20 mouse cellular contexts compared by ENCODE assay signal in the genomic region with DNA sequence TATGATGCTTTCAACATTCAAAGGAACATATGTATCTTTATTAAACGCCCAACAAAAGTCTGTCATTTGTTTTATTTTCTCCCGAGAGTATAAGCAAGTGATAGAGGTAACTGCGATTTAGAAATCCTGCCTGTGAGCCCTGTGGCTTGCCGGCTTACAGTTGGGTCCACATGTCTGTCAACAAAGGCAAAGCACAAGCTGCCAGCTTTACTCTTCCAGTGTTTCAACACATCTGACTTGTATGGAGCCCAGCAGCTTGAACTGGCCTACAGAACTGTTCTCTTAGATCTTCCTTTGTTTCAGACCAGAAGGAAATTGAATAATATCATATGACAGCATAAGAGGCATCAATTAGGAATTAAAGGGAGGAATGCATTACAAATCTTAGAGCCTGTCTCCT.
"Had no signal": no experiment of that assay in that cellular context is flagged by ENCODE, and none has a peak within 500 bp of the region (broad histone marks: within the 10 kb centered on the region; RNA-seq: fewer than 3 reads in every experiment).

No protein-coding gene starts in this region.

- H3K4me2 ChIP-seq: limb, embryonic 12.5 days; liver, embryonic 13.5 days; midbrain, embryonic 12.5 days; midbrain, embryonic 15.5 days; neural tube, embryonic 12.5 days; neural tube, embryonic 15.5 days had no signal

- H3K27ac ChIP-seq: kidney, postnatal 0 days; layer of hippocampus, adult 2 months; left cerebral cortex, adult 2 months; limb, embryonic 12.5 days; liver, embryonic 13.5 days; macrophage; midbrain, embryonic 12.5 days; midbrain, embryonic 15.5 days; neural tube, embryonic 12.5 days; neural tube, embryonic 15.5 days had no signal

- H3K36me3 ChIP-seq: limb, embryonic 12.5 days; liver, embryonic 13.5 days; midbrain, embryonic 12.5 days; midbrain, embryonic 15.5 days; neural tube, embryonic 12.5 days; neural tube, embryonic 15.5 days had no signal

- H3K9ac ChIP-seq: limb, embryonic 12.5 days; liver, embryonic 13.5 days; midbrain, embryonic 12.5 days; midbrain, embryonic 15.5 days; neural tube, embryonic 12.5 days; neural tube, embryonic 15.5 days had no signal

- H3K27me3 ChIP-seq: limb, embryonic 12.5 days; liver, embryonic 13.5 days; midbrain, embryonic 12.5 days; midbrain, embryonic 15.5 days; neural tube, embryonic 12.5 days; neural tube, embryonic 15.5 days had no signal

- ATAC-seq: intestine, postnatal 0 days; midbrain, embryonic 15.5 days had no signal

- H3K4me1 ChIP-seq: limb, embryonic 12.5 days; liver, embryonic 13.5 days; midbrain, embryonic 12.5 days; midbrain, embryonic 15.5 days; neural tube, embryonic 12.5 days; neural tube, embryonic 15.5 days had no signal

- H3K4me3 ChIP-seq: layer of hippocampus, adult 2 months; left cerebral cortex, adult 2 months; limb, embryonic 12.5 days; liver, embryonic 13.5 days; midbrain, embryonic 12.5 days; midbrain, embryonic 15.5 days; neural tube, embryonic 12.5 days; neural tube, embryonic 15.5 days had no signal

- DNase-seq: kidney, adult 2 months; layer of hippocampus, postnatal 36 days; liver, embryonic 13.5 days; lung, adult 18-20 months; right cerebral cortex, adult 18-20 months; right cerebral cortex, postnatal 14 days; right cerebral cortex, postnatal 4 days; thymus, adult 2 months; thymus, postnatal 14 days; thymus, postnatal 4 days had no signal

- H3K9me3 ChIP-seq: limb, embryonic 12.5 days; liver, embryonic 13.5 days; midbrain, embryonic 12.5 days; midbrain, embryonic 15.5 days; neural tube, embryonic 12.5 days; neural tube, embryonic 15.5 days had no signal
